Comparison of ENCODE assay signal across 16 mouse cellular contexts in the genomic region with DNA sequence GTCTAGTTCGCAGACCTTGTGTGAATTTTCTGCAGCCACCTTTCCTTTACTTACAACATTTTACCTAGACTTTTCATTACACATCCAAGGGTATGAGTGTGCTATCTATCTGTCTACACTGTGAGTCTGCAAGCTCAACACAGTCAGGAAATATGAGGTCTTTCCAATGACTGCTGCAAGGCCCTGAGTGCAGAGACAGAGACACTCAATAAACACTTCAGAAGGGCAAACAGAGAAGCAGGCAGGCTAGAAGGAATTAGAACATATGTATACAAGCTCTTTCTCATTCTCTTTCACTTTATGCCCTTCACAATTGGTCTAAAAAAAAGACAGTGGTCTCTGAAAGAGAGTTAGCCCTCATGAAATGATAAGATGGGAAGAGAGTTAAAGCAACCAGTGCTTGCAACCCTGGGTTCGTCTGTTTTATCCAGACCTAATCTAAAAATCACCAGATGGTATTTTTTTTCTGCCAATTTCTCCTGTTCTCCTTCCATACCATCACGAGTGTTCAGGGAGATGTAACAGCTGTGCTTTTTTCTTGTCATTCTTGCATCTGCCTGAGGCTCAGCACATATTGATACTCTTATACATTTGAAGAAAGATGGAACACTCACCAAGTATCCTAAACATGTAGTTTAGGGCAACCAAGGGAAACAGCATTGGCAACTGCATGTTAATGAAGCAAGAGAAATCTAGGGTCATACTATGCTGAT.
"Had no signal": no experiment of that assay in that cellular context is flagged by ENCODE, and none has a peak within 500 bp of the region (broad histone marks: within the 10 kb centered on the region; RNA-seq: fewer than 3 reads in every experiment).

No protein-coding gene starts in this region.

- H3K4me1 ChIP-seq: limb, embryonic 12.5 days; liver, embryonic 13.5 days; megakaryocyte, embryonic 14.5 days; midbrain, embryonic 15.5 days; neural tube, embryonic 12.5 days had no signal

- H3K27me3 ChIP-seq: limb, embryonic 12.5 days; liver, embryonic 13.5 days; megakaryocyte, embryonic 14.5 days; midbrain, embryonic 15.5 days; neural tube, embryonic 12.5 days had no signal

- H3K9ac ChIP-seq: limb, embryonic 12.5 days; liver, embryonic 13.5 days; liver, postnatal 0 days; midbrain, embryonic 15.5 days; neural tube, embryonic 12.5 days had no signal

- DNase-seq: kidney, adult 2 months; kidney, postnatal 25 days; liver; liver, embryonic 13.5 days; liver, postnatal 0 days; right cerebral cortex, postnatal 4 days; spleen, adult 18-20 months; thymus, adult 2 months; thymus, postnatal 25 days had no signal

- H3K4me3 ChIP-seq: limb, embryonic 12.5 days; liver, embryonic 13.5 days; megakaryocyte, embryonic 14.5 days; midbrain, embryonic 15.5 days; neural tube, embryonic 12.5 days had no signal

- H3K4me2 ChIP-seq: limb, embryonic 12.5 days; liver, embryonic 13.5 days; midbrain, embryonic 11.5 days; midbrain, embryonic 15.5 days; neural tube, embryonic 12.5 days had no signal

- H3K27ac ChIP-seq: limb, embryonic 12.5 days; liver, embryonic 13.5 days; macrophage; midbrain, embryonic 15.5 days; neural tube, embryonic 12.5 days had no signal

- H3K9me3 ChIP-seq: limb, embryonic 12.5 days; liver, embryonic 13.5 days; megakaryocyte, embryonic 14.5 days; midbrain, embryonic 15.5 days; neural tube, embryonic 12.5 days had no signal

- ATAC-seq: intestine, embryonic 16.5 days; liver, postnatal 0 days; midbrain, embryonic 15.5 days had no signal

- H3K36me3 ChIP-seq: limb, embryonic 12.5 days; liver, embryonic 13.5 days; midbrain, embryonic 15.5 days; neural tube, embryonic 12.5 days had no signal
